18 mouse cellular contexts compared by ENCODE assay signal in genomic region chr16:16566786-16567185, GRCm38 (mm10). TPM values are rescaled to one million over a fixed set of nuclear protein-coding genes. Genes with fewer than 3 reads are reported as not detected.
A peak's percentile ranks its signal among the peaks of the same experiment; 100 is the strongest.
DNase-seq lines count a peak whose midpoint lies in the region; TF ChIP-seq lines count a peak whose summit lies in the region.
"Had no signal": no experiment of that assay in that cellular context is flagged by ENCODE, and none has a peak within 500 bp of the region (broad histone marks: within the 10 kb centered on the region; RNA-seq: fewer than 3 reads in every experiment).

No protein-coding gene starts in this region.

- no peaks in the 10 kb centered on the region for H3K9me3 ChIP-seq in ES-E14 (ENCODE audit: control insufficient read depth, insufficient read depth, low read depth, low read length)
- H3K9me3 ChIP-seq: embryonic facial prominence, embryonic 12.5 days; forebrain, embryonic 15.5 days; hindbrain, embryonic 13.5 days had no signal

- no peak overlapping the region for H3K27ac ChIP-seq in ES-E14 (ENCODE audit: insufficient read depth, low read depth, low read length, poor library complexity, severe bottlenecking)
- peak overlapping the region; percentile 98 for H3K27ac ChIP-seq in macrophage
- H3K27ac ChIP-seq: embryonic facial prominence, embryonic 12.5 days; forebrain, embryonic 15.5 days; hindbrain, embryonic 13.5 days; hindbrain, postnatal 0 days had no signal

- DNase-seq in ES-E14 (ENCODE audit: low read depth, low spot score) (peak; percentile 40), R1 (ENCODE audit: low read depth, low spot score) (peak; percentile 81)
- no peak for DNase-seq in heart, postnatal 14 days
- DNase-seq in urinary bladder, postnatal 10 days (ENCODE audit: low spot score) = no peak
- no peak for DNase-seq in spleen, postnatal 10 days (ENCODE audit: low spot score in 2 of 2)
- DNase-seq: adrenal gland, adult 8-10 months; adrenal gland, postnatal 36 days; cerebellum, adult 11 months; cerebellum, adult 8-10 months; cerebellum, postnatal 14 days; gastrocnemius, postnatal 36 days; heart, adult 11 months; heart, postnatal 10 days had no signal

- H3K4me1 ChIP-seq in ES-E14 (ENCODE audit: control insufficient read depth in 2 of 2, insufficient read depth in 2 of 2, low read length in 2 of 2, poor library complexity in 1 of 2) = peaks cover 0 to 2% of the 10 kb centered on the region in 2 experiments; a peak in 1 of 4 replicates
- H3K4me1 ChIP-seq: embryonic facial prominence, embryonic 12.5 days; forebrain, embryonic 15.5 days; hindbrain, embryonic 13.5 days had no signal

- 100% methylated on average over 1 of the region's 1 CpGs for WGBS in macrophage (ENCODE audit: missing documents)

- no peak overlapping the region for H3K4me3 ChIP-seq in ES-E14 (ENCODE audit: insufficient read depth in 1 of 2, low read depth in 1 of 2, low read length in 2 of 2, poor library complexity in 1 of 2, severe bottlenecking in 1 of 2)
- H3K4me3 ChIP-seq in macrophage (ENCODE audit: inconsistent target) = no peak overlapping the region
- H3K4me3 ChIP-seq: embryonic facial prominence, embryonic 12.5 days; forebrain, embryonic 15.5 days; hindbrain, embryonic 13.5 days had no signal

- intact Hi-C loops in heart, postnatal 14 days (cut with DNase I) = no loop called here

- in situ Hi-C loops in ES-E14 (cut with MboI; ENCODE audit: low sequenced_read_pairs in 2 of 2, unreplicated experiment in 2 of 2) = no loop called here

- H3K36me3 ChIP-seq in ES-E14 (ENCODE audit: control insufficient read depth, insufficient read depth, low read length, poor library complexity, severe bottlenecking) (no peaks in the 10 kb centered on the region), macrophage (ENCODE audit: inconsistent target) (no peaks in the 10 kb centered on the region)
- H3K36me3 ChIP-seq: embryonic facial prominence, embryonic 12.5 days; forebrain, embryonic 15.5 days; hindbrain, embryonic 13.5 days had no signal

- peaks cover 95% of the 10 kb centered on the region for H3K79me2 ChIP-seq in macrophage (ENCODE audit: inconsistent target)

- H3K9ac ChIP-seq in ES-E14 (ENCODE audit: insufficient read depth, low read depth, low read length, poor library complexity, severe bottlenecking) = no peak overlapping the region
- H3K9ac ChIP-seq: embryonic facial prominence, embryonic 12.5 days; forebrain, embryonic 15.5 days; hindbrain, embryonic 13.5 days had no signal

TF ChIP-seq in ES-E14, 5 proteins besides CTCF, POLR2A, EP300 and RAD21:
- TF ChIP-seq CHD2 (IDR thresholded peaks at IDR 0.05; ENCODE audit: low read depth, low read length) (no peak), ZC3H11A (IDR thresholded peaks at IDR 0.05; ENCODE audit: borderline replicate concordance, low read depth, low read length) (no peak), HCFC1 (IDR thresholded peaks at IDR 0.05; ENCODE audit: borderline replicate concordance, insufficient read depth, low read length) (no peak), MAFK (IDR thresholded peaks at IDR 0.05; ENCODE audit: insufficient read depth, low read depth, low read length) (no peak), ZNF384 (IDR thresholded peaks at IDR 0.05; ENCODE audit: low read depth, low read length) (no peak)

RNA-seq across cellular contexts. Expression of gene Fgd4, which starts 33.6 kb away (rescaled TPM):
- 34.9 and 45.2 TPM in 2 replicates for total RNA-seq in ES-E14 (2012; rRNA removed)
- 100 to 1,000 TPM in 24 of 26 experiments, 10 to 100 TPM in 2; 39.3 to 674 (median 405) TPM for total RNA-seq in macrophage (2018; cell fraction: chromatin; rRNA removed)
- total RNA-seq in macrophage (2018; cell fraction: cytosol; rRNA removed) = 100 to 1,000 TPM in 4 of 26 experiments, 10 to 100 TPM in 22; 41.9 to 112 (median 87.0) TPM
- total RNA-seq in macrophage (2018; cell fraction: nucleus; rRNA removed) = 100 to 1,000 TPM in 24 of 26 experiments, 10 to 100 TPM in 2; 65.7 to 534 (median 251) TPM
- polyA plus RNA-seq in macrophage (2018) = 41.3 to 60.1 TPM (median 48.0 TPM) in 3 replicates
- total RNA-seq in heart, postnatal 14 days (2021) = 10 to 100 TPM; 41.0 to 44.3 TPM

Comparison
In these comparisons a context has a peak if more than half of its experiments do, and no peak if none do; other contexts are left out.
1. DNase-seq: peak in ES-E14 (single experiment) and R1 (single experiment); none in heart, postnatal 14 days (0 of 2), urinary bladder, postnatal 10 days (single experiment) and spleen, postnatal 10 days (0 of 2).